Mouse (Mus musculus): ENCODE measurements around the gene Tdp2. TPM values are rescaled to one million over a fixed set of nuclear protein-coding genes. Genes with fewer than 3 reads are reported as not detected.

The Tdp2 gene
- total and polyA plus RNA-seq, 3 experiments, result 8.0 to 13.1 (median 12.0) TPM

- DNase-seq, result no peak
Observed at GRCm38 (mm10) chr13:24801308-24801921, 30.1 kb upstream of the Tdp2 start, which contains the start of gene BC005537. Gene BC005537, plus strand, starts transcription at chr13:24801657.

GRCm38 (mm10) chr13:24802131-24802691 is 29.3 kb upstream of the Tdp2 start:
- TF ChIP-seq CTCF (IDR thresholded peaks at IDR 0.05) (no peak), EP300 (IDR thresholded peaks at IDR 0.05; ENCODE audit: insufficient read depth, low read depth, low read length) (no peak), POLR2A (IDR thresholded peaks at IDR 0.05; ENCODE audit: insufficient read depth, low read depth, low read length) (no peak)
- Histone ChIP-seq H3K4me1 (ENCODE audit: control insufficient read depth, insufficient read depth, low read length) (peaks cover 9% of the 10 kb centered on the region), H3K27ac (peak overlapping the region; percentile 96), H3K36me3 (ENCODE audit: control insufficient read depth, insufficient read depth, low read length) (peaks cover 36% of the 10 kb centered on the region), H3K9ac (ENCODE audit: low read depth, low read length) (peak overlapping the region; percentile 93), H3K27me3 (ENCODE audit: control insufficient read depth, insufficient read depth, low read length) (no peaks in the 10 kb centered on the region), H3K4me3 (peak overlapping the region; percentile 77), H3K79me2 (replicated peaks; ENCODE audit: control insufficient read depth, insufficient read depth, low read length) (peaks cover 13% of the 10 kb centered on the region)
- peak; percentile 47 to 53 for DNase-seq
- WGBS, result under 1% methylated on average over 26 of the region's 26 CpGs
- intact Hi-C loops (cut with DNase I), result no loop called here

More at GRCm38 (mm10) chr13:24801308-24801921, 30.1 kb upstream of the Tdp2 start, which contains the start of gene BC005537:
- Histone ChIP-seq H3K4me1 (ENCODE audit: control insufficient read depth, insufficient read depth, low read length) (peaks cover 6% of the 10 kb centered on the region), H3K27me3 (ENCODE audit: control insufficient read depth, insufficient read depth, low read length) (no peaks in the 10 kb centered on the region), H3K79me2 (replicated peaks; ENCODE audit: control insufficient read depth, insufficient read depth, low read length) (peaks cover 13% of the 10 kb centered on the region), H3K27ac (peak within 1 kb of the TSS; percentile 96), H3K36me3 (ENCODE audit: control insufficient read depth, insufficient read depth, low read length) (peaks cover 30% of the 10 kb centered on the region), H3K9ac (ENCODE audit: low read depth, low read length) (peak within 1 kb of the TSS; percentile 99), H3K4me3 (peak within 1 kb of the TSS; percentile 77)
- WGBS, result under 1% methylated on average over 68 of the region's 74 CpGs
- TF ChIP-seq EP300 (IDR thresholded peaks at IDR 0.05; ENCODE audit: insufficient read depth, low read depth, low read length) (no peak), POLR2A (IDR thresholded peaks at IDR 0.05; ENCODE audit: insufficient read depth, low read depth, low read length) (no peak), CTCF (IDR thresholded peaks at IDR 0.05) (peak; percentile 40)
- intact Hi-C loops (cut with DNase I), result loop anchor here (1.0 kb wide), 1 partner anchor 30 kb away; the partner anchor contains the start of genes Acot13 and Tdp2

- TF ChIP-seq POLR2A (IDR thresholded peaks at IDR 0.05; ENCODE audit: insufficient read depth, low read depth, low read length) (no peak), EP300 (IDR thresholded peaks at IDR 0.05; ENCODE audit: insufficient read depth, low read depth, low read length) (no peak), CTCF (IDR thresholded peaks at IDR 0.05) (no peak)
- DNase-seq, result no peak
- no peak overlapping the region for H3K27ac ChIP-seq
- under 1% methylated on average over 2 of the region's 2 CpGs for WGBS
- H3K79me2 ChIP-seq (replicated peaks; ENCODE audit: control insufficient read depth, insufficient read depth, low read length), result peaks cover 13% of the 10 kb centered on the region
- no peaks in the 10 kb centered on the region for H3K27me3 ChIP-seq (ENCODE audit: control insufficient read depth, insufficient read depth, low read length)
- peak overlapping the region; percentile 77 for H3K4me3 ChIP-seq
- peaks cover 46% of the 10 kb centered on the region for H3K36me3 ChIP-seq (ENCODE audit: control insufficient read depth, insufficient read depth, low read length)
- H3K9ac ChIP-seq (ENCODE audit: low read depth, low read length), result no peak overlapping the region
- intact Hi-C loops (cut with DNase I), result no loop called here
- peaks cover 9% of the 10 kb centered on the region for H3K4me1 ChIP-seq (ENCODE audit: control insufficient read depth, insufficient read depth, low read length)
Observed at GRCm38 (mm10) chr13:24803196-24803595, 28.3 kb upstream of the Tdp2 start.

- TF ChIP-seq EP300 (IDR thresholded peaks at IDR 0.05; ENCODE audit: insufficient read depth, low read depth, low read length) (no peak), POLR2A (IDR thresholded peaks at IDR 0.05; ENCODE audit: insufficient read depth, low read depth, low read length) (no peak), CTCF (IDR thresholded peaks at IDR 0.05) (no peak)
- H3K27me3 ChIP-seq (ENCODE audit: control insufficient read depth, insufficient read depth, low read length), result no peaks in the 10 kb centered on the region
- H3K4me1 ChIP-seq (ENCODE audit: control insufficient read depth, insufficient read depth, low read length), result peaks cover 7% of the 10 kb centered on the region
- H3K9ac ChIP-seq (ENCODE audit: low read depth, low read length), result no peak overlapping the region
- H3K36me3 ChIP-seq (ENCODE audit: control insufficient read depth, insufficient read depth, low read length), result peaks cover 67% of the 10 kb centered on the region
- no peak for DNase-seq
- intact Hi-C loops (cut with DNase I), result no loop called here
- no peak overlapping the region for H3K4me3 ChIP-seq
- peaks cover 13% of the 10 kb centered on the region for H3K79me2 ChIP-seq (replicated peaks; ENCODE audit: control insufficient read depth, insufficient read depth, low read length)
- no peak overlapping the region for H3K27ac ChIP-seq
Observed at GRCm38 (mm10) chr13:24806079-24806478, 25.4 kb upstream of the Tdp2 start.

GRCm38 (mm10) chr13:24812521-24812920 is 19.0 kb upstream of the Tdp2 start:
- WGBS, result 92% methylated on average over 2 of the region's 2 CpGs
- no peak for DNase-seq
- Histone ChIP-seq H3K4me3 (no peak overlapping the region), H3K36me3 (ENCODE audit: control insufficient read depth, insufficient read depth, low read length) (peaks cover 64% of the 10 kb centered on the region), H3K9ac (ENCODE audit: low read depth, low read length) (no peak overlapping the region), H3K27me3 (ENCODE audit: control insufficient read depth, insufficient read depth, low read length) (no peaks in the 10 kb centered on the region), H3K79me2 (replicated peaks; ENCODE audit: control insufficient read depth, insufficient read depth, low read length) (no peaks in the 10 kb centered on the region), H3K27ac (no peak overlapping the region), H3K4me1 (ENCODE audit: control insufficient read depth, insufficient read depth, low read length) (no peaks in the 10 kb centered on the region; the same call in 1 of the 2 replicates)
- intact Hi-C loops (cut with DNase I), result no loop called here
- TF ChIP-seq EP300 (IDR thresholded peaks at IDR 0.05; ENCODE audit: insufficient read depth, low read depth, low read length) (no peak), CTCF (IDR thresholded peaks at IDR 0.05) (no peak)

GRCm38 (mm10) chr13:24814616-24815015 is 16.9 kb upstream of the Tdp2 start:
- Histone ChIP-seq H3K79me2 (replicated peaks; ENCODE audit: control insufficient read depth, insufficient read depth, low read length) (no peaks in the 10 kb centered on the region), H3K36me3 (ENCODE audit: control insufficient read depth, insufficient read depth, low read length) (peaks cover 47% of the 10 kb centered on the region), H3K27ac (no peak overlapping the region), H3K4me3 (no peak overlapping the region), H3K9ac (ENCODE audit: low read depth, low read length) (no peak overlapping the region), H3K27me3 (ENCODE audit: control insufficient read depth, insufficient read depth, low read length) (no peaks in the 10 kb centered on the region), H3K4me1 (ENCODE audit: control insufficient read depth, insufficient read depth, low read length) (no peaks in the 10 kb centered on the region)
- WGBS, result 71% methylated on average over 1 of the region's 1 CpGs
- TF ChIP-seq POLR2A (IDR thresholded peaks at IDR 0.05; ENCODE audit: insufficient read depth, low read depth, low read length) (no peak), EP300 (IDR thresholded peaks at IDR 0.05; ENCODE audit: insufficient read depth, low read depth, low read length) (no peak), CTCF (IDR thresholded peaks at IDR 0.05) (no peak)
- intact Hi-C loops (cut with DNase I), result no loop called here
- no peak for DNase-seq
